Mouse (Mus musculus): Measurements from ENCODE around the gene Rps10.

GRCm38 (mm10) chr17:27596376-27597190 lies 39.9 kb downstream of the Rps10 start:
- TF ChIP-seq POLR2A (IDR thresholded peaks at IDR 0.05; ENCODE audit: insufficient read depth, low read depth, low read length) (no peak), CTCF (IDR thresholded peaks at IDR 0.05; ENCODE audit: insufficient read depth, low read depth, low read length) (no peak)

Measured in olfactory bulb, adult 2 months (tissue).